Mouse (Mus musculus): Measurements from ENCODE around the gene Atg2a. TPM values are rescaled to one million over a fixed set of nuclear protein-coding genes. Genes with fewer than 3 reads are reported as not detected.

The Atg2a gene
- polyA plus RNA-seq, 1 experiment = 27.4 TPM

GRCm38 (mm10) chr19:6270661-6271060 is 29.2 kb downstream of the Atg2a start:
- Histone ChIP-seq H3K4me3 (ENCODE audit: insufficient read depth, low read depth, low read length) (no peak overlapping the region), H3K4me1 (ENCODE audit: control insufficient read depth, insufficient read depth, low read length) (peaks cover 29% of the 10 kb centered on the region), H3K27me3 (replicated peaks; ENCODE audit: control insufficient read depth, insufficient read depth, low read length) (no peaks in the 10 kb centered on the region), H3K36me3 (ENCODE audit: control insufficient read depth, insufficient read depth, low read length) (no peaks in the 10 kb centered on the region), H3K27ac (ENCODE audit: insufficient read depth, low read depth, low read length) (peak overlapping the region; percentile 75)
- TF ChIP-seq POLR2A (IDR thresholded peaks at IDR 0.05; ENCODE audit: low read depth, low read length) (no peak), CTCF (conservative IDR thresholded peaks at IDR 0.05; ENCODE audit: insufficient read depth, insufficient read length, low read depth, low read length) (no peak)
- WGBS = 69% methylated on average over 9 of the region's 9 CpGs
- no peak for DNase-seq

GRCm38 (mm10) chr19:6271206-6271605 is 29.7 kb downstream of the Atg2a start:
- H3K4me1 ChIP-seq (ENCODE audit: control insufficient read depth, insufficient read depth, low read length) = peaks cover 32% of the 10 kb centered on the region
- no peaks in the 10 kb centered on the region for H3K36me3 ChIP-seq (ENCODE audit: control insufficient read depth, insufficient read depth, low read length)
- TF ChIP-seq POLR2A (IDR thresholded peaks at IDR 0.05; ENCODE audit: low read depth, low read length) (no peak), CTCF (conservative IDR thresholded peaks at IDR 0.05; ENCODE audit: insufficient read depth, insufficient read length, low read depth, low read length) (no peak)
- no peak overlapping the region for H3K4me3 ChIP-seq (ENCODE audit: insufficient read depth, low read depth, low read length)
- H3K27ac ChIP-seq (ENCODE audit: insufficient read depth, low read depth, low read length) = peak overlapping the region; percentile 98
- WGBS = 41% methylated on average over 8 of the region's 8 CpGs
- H3K27me3 ChIP-seq (replicated peaks; ENCODE audit: control insufficient read depth, insufficient read depth, low read length) = no peaks in the 10 kb centered on the region
- peak; percentile 76 for DNase-seq

- Histone ChIP-seq H3K4me1 (ENCODE audit: control insufficient read depth, insufficient read depth, low read length) (peaks cover 32% of the 10 kb centered on the region), H3K4me3 (ENCODE audit: insufficient read depth, low read depth, low read length) (no peak overlapping the region), H3K27me3 (replicated peaks; ENCODE audit: control insufficient read depth, insufficient read depth, low read length) (no peaks in the 10 kb centered on the region), H3K36me3 (ENCODE audit: control insufficient read depth, insufficient read depth, low read length) (no peaks in the 10 kb centered on the region), H3K27ac (ENCODE audit: insufficient read depth, low read depth, low read length) (peak overlapping the region; percentile 98)
- TF ChIP-seq POLR2A (IDR thresholded peaks at IDR 0.05; ENCODE audit: low read depth, low read length) = no peak
- no peak for TF ChIP-seq CTCF (conservative IDR thresholded peaks at IDR 0.05; ENCODE audit: insufficient read depth, insufficient read length, low read depth, low read length)
- peak; percentile 90 for DNase-seq
- WGBS = 57% methylated on average over 7 of the region's 7 CpGs
These were observed 30.6 kb downstream of the Atg2a start for GRCm38 (mm10) chr19:6272053-6272452.

GRCm38 (mm10) chr19:6272738-6273137 is 31.3 kb downstream of the Atg2a start:
- H3K4me1 ChIP-seq (ENCODE audit: control insufficient read depth, insufficient read depth, low read length) = peaks cover 32% of the 10 kb centered on the region
- no peaks in the 10 kb centered on the region for H3K36me3 ChIP-seq (ENCODE audit: control insufficient read depth, insufficient read depth, low read length)
- 54% methylated on average over 4 of the region's 4 CpGs for WGBS
- H3K27ac ChIP-seq (ENCODE audit: insufficient read depth, low read depth, low read length) = peak overlapping the region; percentile 94
- TF ChIP-seq CTCF (conservative IDR thresholded peaks at IDR 0.05; ENCODE audit: insufficient read depth, insufficient read length, low read depth, low read length) (no peak), POLR2A (IDR thresholded peaks at IDR 0.05; ENCODE audit: low read depth, low read length) (no peak)
- no peaks in the 10 kb centered on the region for H3K27me3 ChIP-seq (replicated peaks; ENCODE audit: control insufficient read depth, insufficient read depth, low read length)
- DNase-seq = peak; percentile 51
- no peak overlapping the region for H3K4me3 ChIP-seq (ENCODE audit: insufficient read depth, low read depth, low read length)

GRCm38 (mm10) chr19:6273592-6273991 is 32.1 kb downstream of the Atg2a start:
- peak overlapping the region; percentile 5; the same call in 1 of the 2 replicates for H3K27ac ChIP-seq (ENCODE audit: insufficient read depth, low read depth, low read length)
- peaks cover 37% of the 10 kb centered on the region for H3K4me1 ChIP-seq (ENCODE audit: control insufficient read depth, insufficient read depth, low read length)
- 58% methylated on average over 4 of the region's 4 CpGs for WGBS
- DNase-seq = no peak
- H3K27me3 ChIP-seq (replicated peaks; ENCODE audit: control insufficient read depth, insufficient read depth, low read length) = no peaks in the 10 kb centered on the region
- no peaks in the 10 kb centered on the region for H3K36me3 ChIP-seq (ENCODE audit: control insufficient read depth, insufficient read depth, low read length)
- H3K4me3 ChIP-seq (ENCODE audit: insufficient read depth, low read depth, low read length) = no peak overlapping the region
- TF ChIP-seq CTCF (conservative IDR thresholded peaks at IDR 0.05; ENCODE audit: insufficient read depth, insufficient read length, low read depth, low read length) (no peak), POLR2A (IDR thresholded peaks at IDR 0.05; ENCODE audit: low read depth, low read length) (no peak)

GRCm38 (mm10) chr19:6273998-6274608 is 32.6 kb downstream of the Atg2a start:
- no peak for DNase-seq
- Histone ChIP-seq H3K27ac (ENCODE audit: insufficient read depth, low read depth, low read length) (peak overlapping the region; percentile 5; the same call in 1 of the 2 replicates), H3K36me3 (ENCODE audit: control insufficient read depth, insufficient read depth, low read length) (no peaks in the 10 kb centered on the region), H3K4me1 (ENCODE audit: control insufficient read depth, insufficient read depth, low read length) (peaks cover 42% of the 10 kb centered on the region), H3K27me3 (replicated peaks; ENCODE audit: control insufficient read depth, insufficient read depth, low read length) (no peaks in the 10 kb centered on the region), H3K4me3 (ENCODE audit: insufficient read depth, low read depth, low read length) (no peak overlapping the region)
- TF ChIP-seq CTCF (conservative IDR thresholded peaks at IDR 0.05; ENCODE audit: insufficient read depth, insufficient read length, low read depth, low read length) (no peak), POLR2A (IDR thresholded peaks at IDR 0.05; ENCODE audit: low read depth, low read length) (no peak)
- WGBS = 78% methylated on average over 13 of the region's 13 CpGs

- TF ChIP-seq POLR2A (IDR thresholded peaks at IDR 0.05; ENCODE audit: low read depth, low read length) (no peak), CTCF (conservative IDR thresholded peaks at IDR 0.05; ENCODE audit: insufficient read depth, insufficient read length, low read depth, low read length) (no peak)
- H3K27me3 ChIP-seq (replicated peaks; ENCODE audit: control insufficient read depth, insufficient read depth, low read length) = no peaks in the 10 kb centered on the region
- peak; percentile 48 for DNase-seq
- 6% methylated on average over 15 of the region's 15 CpGs for WGBS
- H3K36me3 ChIP-seq (ENCODE audit: control insufficient read depth, insufficient read depth, low read length) = no peaks in the 10 kb centered on the region
- peak overlapping the region; percentile 53 for H3K27ac ChIP-seq (ENCODE audit: insufficient read depth, low read depth, low read length)
- peaks cover 50% of the 10 kb centered on the region for H3K4me1 ChIP-seq (ENCODE audit: control insufficient read depth, insufficient read depth, low read length)
- peak overlapping the region; percentile 51 for H3K4me3 ChIP-seq (ENCODE audit: insufficient read depth, low read depth, low read length)
These were observed 34.4 kb downstream of the Atg2a start for GRCm38 (mm10) chr19:6275740-6276389.

Data from kidney, adult 2 months (tissue).